Mouse (Mus musculus) cerebellum, adult (tissue): ENCODE data around the gene 6330409D20Rik.

Experiments used
- ATAC-seq: cut with Nextera tagmentation; 2 replicates; pipeline ENCODE4 v1.9.2; 2017; ENCODE audit warnings: mild to moderate bottlenecking, moderate library complexity, mixed read lengths; ENCODE audit not compliant: insufficient number of reproducible peaks, low FRiP score, low TSS enrichment

Gene 6330409D20Rik

GRCm38 (mm10) chr2:32704021-32704421 lies 36.8 kb downstream of the 6330409D20Rik start, which contains the start of gene Fpgs:
Gene Fpgs, minus strand, starts transcription at chr2:32704145.
- no peak for ATAC-seq

- no peak for ATAC-seq
Measured at GRCm38 (mm10) chr2:32703046-32703445, 37.8 kb downstream of the 6330409D20Rik start.

GRCm38 (mm10) chr2:32700966-32701743 lies 39.7 kb downstream of the 6330409D20Rik start:
- ATAC-seq: no peak

- no peak for ATAC-seq
Measured at GRCm38 (mm10) chr2:32699680-32700079, 41.1 kb downstream of the 6330409D20Rik start.

GRCm38 (mm10) chr2:32694691-32695090 lies 46.1 kb downstream of the 6330409D20Rik start:
- no peak for ATAC-seq

GRCm38 (mm10) chr2:32693823-32694411 lies 46.9 kb downstream of the 6330409D20Rik start:
- peak; percentile 97 for ATAC-seq

- no peak for ATAC-seq
Measured at GRCm38 (mm10) chr2:32693282-32693681, 47.5 kb downstream of the 6330409D20Rik start.

GRCm38 (mm10) chr2:32692496-32692895 lies 48.3 kb downstream of the 6330409D20Rik start:
- ATAC-seq: no peak

- ATAC-seq: no peak
Measured at GRCm38 (mm10) chr2:32691041-32691440, 49.8 kb downstream of the 6330409D20Rik start.

GRCm38 (mm10) chr2:32689420-32689819 lies 51.4 kb downstream of the 6330409D20Rik start:
- ATAC-seq: peak; percentile 37; the same call in 1 of the 2 replicates

GRCm38 (mm10) chr2:32687562-32687961 lies 53.3 kb downstream of the 6330409D20Rik start:
- ATAC-seq: no peak

GRCm38 (mm10) chr2:32686640-32687039 lies 54.2 kb downstream of the 6330409D20Rik start:
- ATAC-seq: no peak

GRCm38 (mm10) chr2:32685807-32686206 lies 55.0 kb downstream of the 6330409D20Rik start:
- no peak for ATAC-seq

- no peak for ATAC-seq
Measured at GRCm38 (mm10) chr2:32684681-32685428, 56.0 kb downstream of the 6330409D20Rik start.

GRCm38 (mm10) chr2:32683701-32684100 lies 57.1 kb downstream of the 6330409D20Rik start:
- ATAC-seq: no peak

GRCm38 (mm10) chr2:32682721-32683417 lies 57.9 kb downstream of the 6330409D20Rik start:
- ATAC-seq: no peak
